Mouse (Mus musculus): ENCODE measurements around the gene Tubgcp6.

Gene Tubgcp6

DNA sequence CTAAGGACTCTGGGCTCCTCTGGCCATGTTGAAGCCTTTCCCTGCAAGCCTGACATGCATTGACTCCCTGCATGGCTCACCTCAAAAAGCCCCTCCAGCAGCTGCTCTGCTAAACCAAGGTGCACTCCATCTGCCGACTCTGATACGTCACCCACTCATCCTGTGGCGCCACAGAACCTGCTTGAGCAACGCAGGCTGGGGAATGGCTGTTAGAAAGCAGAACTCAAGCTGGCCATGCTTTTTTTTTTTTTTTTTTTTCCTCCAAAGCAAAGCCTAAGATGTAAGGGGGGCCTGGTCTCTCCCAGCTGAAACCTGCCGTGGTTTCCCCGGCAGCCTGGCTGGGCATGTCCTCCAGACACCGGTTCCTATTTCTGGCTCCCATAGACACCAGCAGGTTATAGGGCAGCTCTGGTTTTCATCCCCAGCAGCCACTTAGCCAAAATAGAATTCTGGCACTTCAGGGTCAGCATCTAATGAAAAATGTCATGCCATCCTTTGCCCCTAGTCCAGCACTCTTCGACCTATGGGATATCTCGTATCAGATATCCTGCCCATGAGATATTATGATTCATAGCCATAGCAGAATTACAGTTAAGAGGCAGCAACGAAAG, 48.8 kb downstream of the Tubgcp6 start:
- in situ Hi-C loops (cut with MboI; ENCODE audit: unreplicated experiment in 2 of 2) = loop anchor here (10.0 kb wide), 2 partner anchors 249 to 329 kb away; no protein-coding TSS in a partner anchor

DNA sequence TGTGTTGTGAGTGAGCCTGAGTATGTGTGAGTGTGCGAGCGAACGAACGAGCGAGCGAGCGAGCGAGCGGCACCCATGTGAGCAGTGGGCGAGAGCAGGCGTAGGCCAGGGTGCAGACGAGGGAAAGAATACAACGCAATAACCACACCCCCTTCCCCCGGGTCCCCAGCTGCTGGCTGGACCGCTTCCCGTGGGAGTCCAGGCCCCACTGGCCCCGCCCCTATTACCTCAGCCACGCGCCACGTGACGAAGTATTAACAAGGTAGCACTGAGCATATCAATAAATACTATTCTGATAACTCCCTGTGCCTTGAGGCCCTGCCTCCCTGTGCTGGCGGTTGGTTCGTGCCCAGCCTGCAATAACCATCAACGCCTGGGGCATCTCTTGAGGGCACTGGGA, 52.3 kb downstream of the Tubgcp6 start:
- in situ Hi-C loops (cut with MboI; ENCODE audit: unreplicated experiment in 2 of 2) = loop anchor here (10.0 kb wide), 2 partner anchors 246 to 326 kb away; no protein-coding TSS in a partner anchor

DNA sequence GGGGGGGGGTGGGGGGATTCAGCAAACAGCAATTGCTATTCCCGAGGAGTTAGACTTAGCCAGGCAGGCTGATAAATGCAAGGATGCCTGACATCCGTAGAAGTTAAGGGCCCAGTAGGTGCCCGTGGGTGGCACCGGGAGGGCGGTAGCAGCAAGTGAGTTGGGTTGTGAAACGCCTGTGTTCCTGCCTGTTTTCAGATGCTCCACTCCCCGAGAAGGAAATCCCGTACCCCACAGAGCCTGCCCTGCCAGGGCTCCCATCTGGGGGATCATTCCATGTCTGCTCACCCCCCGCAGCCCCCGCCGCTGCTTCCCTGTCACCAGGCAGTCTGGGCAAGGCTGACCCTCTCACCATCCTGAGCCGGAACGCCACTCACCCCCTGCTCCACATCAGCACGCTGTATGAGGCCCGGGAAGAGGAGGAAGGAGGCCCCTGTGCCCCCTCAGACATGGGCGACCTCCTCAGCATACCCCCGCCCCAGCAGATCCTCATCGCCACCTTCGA, 53.5 kb downstream of the Tubgcp6 start:
- in situ Hi-C loops (cut with MboI; ENCODE audit: unreplicated experiment in 2 of 2) = no loop called here

DNA sequence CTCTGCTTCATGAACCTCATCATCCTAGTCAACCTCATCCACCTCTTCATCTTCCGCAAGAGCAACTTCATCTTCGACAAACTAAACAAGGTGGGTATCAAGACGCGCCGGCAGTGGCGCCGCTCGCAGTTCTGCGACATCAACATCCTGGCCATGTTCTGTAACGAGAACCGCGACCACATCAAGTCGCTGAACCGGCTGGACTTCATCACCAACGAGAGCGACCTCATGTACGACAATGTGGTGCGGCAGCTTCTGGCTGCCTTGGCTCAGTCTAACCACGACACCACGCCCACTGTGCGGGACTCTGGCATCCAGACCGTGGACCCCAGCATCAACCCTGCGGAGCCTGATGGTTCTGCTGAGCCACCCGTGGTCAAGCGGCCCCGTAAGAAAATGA, 54.7 kb downstream of the Tubgcp6 start:
- in situ Hi-C loops (cut with MboI; ENCODE audit: unreplicated experiment in 2 of 2) = no loop called here

DNA sequence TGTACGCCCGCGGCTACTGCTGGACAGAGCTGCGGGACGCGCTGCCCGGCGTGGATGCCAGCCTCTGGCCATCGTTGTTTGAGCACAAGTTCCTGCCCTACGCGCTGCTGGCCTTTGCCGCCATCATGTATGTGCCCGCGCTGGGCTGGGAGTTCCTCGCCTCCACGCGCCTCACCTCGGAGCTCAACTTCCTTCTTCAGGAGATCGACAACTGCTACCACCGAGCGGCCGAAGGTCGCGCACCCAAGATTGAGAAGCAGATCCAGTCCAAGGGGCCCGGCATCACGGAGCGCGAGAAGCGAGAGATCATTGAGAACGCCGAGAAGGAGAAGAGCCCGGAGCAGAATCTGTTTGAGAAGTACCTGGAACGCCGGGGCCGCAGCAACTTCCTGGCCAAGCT, 55.3 kb downstream of the Tubgcp6 start:
- in situ Hi-C loops (cut with MboI; ENCODE audit: unreplicated experiment in 2 of 2) = no loop called here

DNA sequence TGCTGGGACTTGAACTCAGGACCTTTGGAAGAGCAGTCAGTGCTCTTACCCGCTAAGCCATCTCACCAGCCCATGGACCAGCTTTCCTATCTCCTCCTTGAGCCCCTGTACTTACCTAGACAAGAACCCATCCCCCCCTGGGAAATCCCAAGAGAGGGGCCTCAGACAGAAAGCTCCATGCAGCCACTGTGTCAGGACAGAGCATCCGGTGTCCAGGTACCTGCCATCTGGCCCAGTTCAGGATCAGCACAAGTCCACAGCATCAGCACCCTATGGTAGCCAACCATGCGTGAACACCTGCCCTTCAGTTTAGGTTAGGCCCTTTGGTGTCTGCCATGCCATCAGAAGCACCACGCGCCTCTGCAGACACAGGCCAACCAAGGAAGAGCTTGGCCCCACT, 58.0 kb downstream of the Tubgcp6 start:
- in situ Hi-C loops (cut with MboI; ENCODE audit: unreplicated experiment in 2 of 2) = no loop called here

DNA sequence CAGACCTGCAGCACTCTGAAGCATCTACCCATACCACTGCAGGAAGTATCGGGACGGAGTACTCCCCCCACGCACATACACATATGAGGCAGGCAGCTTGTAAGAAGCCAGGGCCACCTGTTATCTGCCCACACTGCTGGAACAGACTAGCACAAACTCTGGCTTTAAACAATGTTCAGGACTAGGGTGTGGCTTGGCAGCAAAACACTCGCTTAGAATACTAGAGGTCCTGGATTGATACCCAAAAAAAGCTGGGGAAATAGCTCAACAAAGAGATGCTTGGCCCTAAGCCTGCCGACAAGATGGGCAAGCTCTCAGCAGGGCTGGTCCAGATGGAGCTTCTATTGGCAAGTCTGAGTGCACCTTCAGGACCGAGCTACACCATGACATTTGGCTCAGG, 59.4 kb downstream of the Tubgcp6 start:
- in situ Hi-C loops (cut with MboI; ENCODE audit: unreplicated experiment in 2 of 2) = no loop called here

DNA sequence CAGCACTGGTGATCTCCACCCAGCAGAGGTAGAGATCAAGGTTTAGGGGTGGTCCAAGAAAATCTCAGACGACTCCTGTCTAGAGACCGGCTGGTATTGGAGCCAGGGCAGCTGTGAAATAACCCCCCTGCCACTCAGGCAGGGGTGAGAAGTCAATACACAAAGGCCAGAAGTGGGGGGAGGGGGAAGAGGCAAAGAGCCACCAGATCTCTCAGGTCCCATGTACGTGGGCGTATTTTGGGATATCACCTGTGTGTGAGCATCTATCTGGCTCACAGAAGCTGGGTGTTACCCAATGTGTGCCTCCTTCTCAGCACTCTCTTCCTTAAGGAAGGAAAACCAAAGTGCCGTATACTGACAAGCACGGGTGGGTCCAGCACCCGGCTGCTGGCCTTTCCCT, 59.9 kb downstream of the Tubgcp6 start:
- in situ Hi-C loops (cut with MboI; ENCODE audit: unreplicated experiment in 2 of 2) = no loop called here

DNA sequence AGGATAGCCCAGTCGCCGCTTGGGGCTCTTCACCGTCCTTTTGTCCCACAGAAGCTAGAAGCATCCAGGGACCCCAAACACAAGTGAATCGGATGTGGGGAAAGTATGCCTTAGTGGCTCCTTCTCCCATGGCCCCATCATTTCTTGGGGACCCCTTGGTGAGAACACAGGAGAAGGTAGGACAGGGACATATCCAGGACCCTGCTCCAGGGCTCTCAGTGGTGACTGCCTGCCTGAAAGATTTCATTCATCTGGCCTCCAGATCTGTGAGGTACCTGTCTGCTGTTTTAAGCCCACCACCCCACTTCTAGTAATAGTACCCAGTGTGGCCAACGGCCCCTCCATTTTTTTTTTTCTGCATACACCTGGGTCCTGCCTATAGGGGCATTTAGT, 60.4 kb downstream of the Tubgcp6 start:
- in situ Hi-C loops (cut with MboI; ENCODE audit: unreplicated experiment in 2 of 2) = no loop called here

DNA sequence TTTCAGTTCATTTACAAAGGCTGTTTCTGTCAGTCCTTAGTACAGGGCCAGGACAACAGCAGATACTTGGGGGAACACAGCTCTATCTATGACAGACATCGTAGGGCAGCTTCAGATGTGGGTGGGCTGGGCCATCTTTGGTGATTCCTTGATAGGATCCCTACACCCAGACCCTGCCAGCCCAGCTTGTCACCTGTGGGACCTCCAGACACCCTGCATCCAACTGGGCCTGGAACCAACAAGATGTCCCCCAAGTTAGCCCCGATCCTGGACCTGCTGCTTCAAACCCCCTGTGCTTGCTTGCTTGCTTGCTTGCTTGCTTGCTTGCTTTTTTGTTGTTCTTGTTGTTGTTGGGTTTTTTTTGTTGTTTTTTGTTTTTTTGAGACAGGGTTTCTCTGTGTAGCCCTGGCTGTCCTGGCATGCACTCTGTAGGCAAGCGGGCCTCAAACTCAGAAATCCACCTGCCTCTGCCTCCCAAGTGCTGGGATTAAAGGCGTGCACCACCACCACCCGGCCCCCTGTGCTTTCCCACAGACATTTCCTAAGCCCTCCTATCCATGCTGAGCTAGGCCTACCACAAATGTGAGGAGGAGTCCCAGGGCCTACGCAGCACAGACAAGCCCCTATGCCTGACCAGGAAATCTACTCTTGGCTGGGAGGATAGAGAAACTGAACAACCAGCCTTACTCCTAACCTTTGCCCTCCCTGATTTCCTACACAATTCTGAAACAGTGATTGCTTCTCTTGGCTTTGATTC, 61.0 kb downstream of the Tubgcp6 start:
- in situ Hi-C loops (cut with MboI; ENCODE audit: unreplicated experiment in 2 of 2) = no loop called here

DNA sequence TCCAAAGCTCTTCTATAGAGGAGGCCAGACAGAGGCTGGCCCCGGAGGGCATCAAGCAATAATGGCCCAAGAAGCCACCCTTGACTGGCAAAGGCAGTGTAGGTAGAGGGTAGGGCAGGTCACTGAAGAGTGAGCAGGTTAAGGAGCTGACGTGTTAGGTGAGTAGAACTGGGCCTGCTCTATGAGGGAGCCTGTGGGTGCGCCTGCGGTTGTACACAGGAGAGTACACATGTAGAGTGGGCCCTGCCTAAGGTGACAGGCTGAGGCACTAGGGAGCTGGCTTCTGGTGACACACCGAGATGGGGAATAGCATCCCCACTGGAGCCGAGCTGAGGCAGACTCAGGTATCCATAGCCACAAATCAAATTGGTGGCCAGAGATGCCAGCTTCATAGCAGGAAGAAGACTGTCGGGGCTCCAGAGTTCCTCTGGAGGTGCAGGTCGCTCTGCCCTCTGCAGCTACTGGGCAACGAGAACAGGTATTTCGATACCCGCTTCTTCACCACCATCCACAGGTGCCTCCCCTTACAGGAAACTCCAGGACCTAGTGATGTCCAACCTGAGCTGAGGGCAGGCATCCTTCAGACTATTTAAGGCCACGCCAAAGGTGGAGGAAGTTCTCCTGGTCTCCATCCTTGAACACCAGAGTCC, 62.0 kb downstream of the Tubgcp6 start:
- in situ Hi-C loops (cut with MboI; ENCODE audit: unreplicated experiment in 2 of 2) = no loop called here

DNA sequence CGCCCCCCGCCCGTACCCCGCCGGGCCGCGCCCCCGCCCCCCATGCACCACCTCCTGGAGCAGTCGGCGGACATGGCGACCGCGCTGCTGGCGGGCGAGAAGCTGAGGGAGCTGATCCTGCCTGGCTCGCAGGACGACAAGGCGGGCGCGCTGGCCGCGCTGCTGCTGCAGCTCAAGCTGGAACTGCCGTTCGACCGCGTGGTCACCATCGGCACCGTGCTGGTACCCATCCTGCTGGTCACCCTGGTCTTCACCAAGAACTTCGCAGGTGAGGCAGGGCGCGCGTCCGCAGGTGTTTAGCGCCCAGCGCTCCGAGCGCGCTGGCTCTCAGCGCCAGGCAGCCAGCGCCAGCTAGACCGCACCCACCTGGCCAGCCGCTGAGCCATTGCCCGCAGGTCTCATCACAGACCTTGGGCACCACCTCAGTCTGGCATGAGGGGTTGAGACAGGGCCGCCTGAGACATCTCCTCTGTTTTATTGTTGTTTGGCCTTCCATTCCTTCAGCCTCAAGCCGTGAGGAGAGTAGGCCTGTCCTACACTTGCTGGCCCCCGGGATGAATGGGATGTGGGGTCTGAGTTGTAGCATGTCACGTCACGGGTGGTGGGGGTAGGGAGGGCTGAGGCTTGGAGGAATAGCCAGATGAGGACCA, 62.8 kb downstream of the Tubgcp6 start:
- in situ Hi-C loops (cut with MboI; ENCODE audit: unreplicated experiment in 2 of 2) = no loop called here

DNA sequence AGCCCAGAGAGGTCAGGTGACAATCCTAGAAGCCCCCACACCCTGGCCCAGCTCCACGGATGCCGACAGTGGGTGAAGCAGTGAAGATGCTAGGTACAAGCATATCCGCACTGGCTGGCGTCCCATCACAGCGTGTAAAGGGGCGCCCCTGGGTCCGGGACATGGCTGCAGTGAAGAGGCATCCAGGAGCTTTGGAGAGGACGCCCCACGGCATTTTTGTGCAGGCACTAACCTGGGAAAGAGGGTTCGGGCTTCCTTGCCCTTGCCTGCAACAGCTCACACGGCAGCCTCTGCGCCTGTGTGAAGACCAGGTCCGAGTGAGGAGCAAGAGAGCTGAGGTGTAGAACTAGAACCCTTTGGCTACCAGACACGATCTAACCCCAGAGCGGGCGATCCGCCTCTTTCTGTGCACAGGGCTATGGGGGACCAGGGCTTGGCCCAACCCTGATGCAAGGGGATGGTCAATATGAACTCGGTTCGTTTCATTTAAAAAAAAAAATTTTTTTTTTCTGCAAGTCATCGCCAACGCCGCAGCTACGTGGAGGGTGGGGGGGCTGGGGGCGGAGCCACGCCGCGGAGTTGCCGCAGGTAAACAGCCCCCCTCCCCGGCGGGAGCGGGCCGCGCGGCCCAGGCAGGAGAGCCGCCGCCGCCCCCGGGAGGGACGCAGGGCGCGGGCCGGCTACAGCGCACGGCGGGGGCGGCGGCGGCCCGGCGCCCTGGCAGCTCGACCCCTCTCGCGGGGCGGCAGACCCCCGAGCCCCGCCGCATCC, 63.6 kb downstream of the Tubgcp6 start, which contains the start of gene Panx2:
Gene Panx2, plus strand, starts transcription at position 574 of the 771 bp plus-strand sequence.
- in situ Hi-C loops (cut with MboI; ENCODE audit: unreplicated experiment in 2 of 2) = no loop called here

DNA sequence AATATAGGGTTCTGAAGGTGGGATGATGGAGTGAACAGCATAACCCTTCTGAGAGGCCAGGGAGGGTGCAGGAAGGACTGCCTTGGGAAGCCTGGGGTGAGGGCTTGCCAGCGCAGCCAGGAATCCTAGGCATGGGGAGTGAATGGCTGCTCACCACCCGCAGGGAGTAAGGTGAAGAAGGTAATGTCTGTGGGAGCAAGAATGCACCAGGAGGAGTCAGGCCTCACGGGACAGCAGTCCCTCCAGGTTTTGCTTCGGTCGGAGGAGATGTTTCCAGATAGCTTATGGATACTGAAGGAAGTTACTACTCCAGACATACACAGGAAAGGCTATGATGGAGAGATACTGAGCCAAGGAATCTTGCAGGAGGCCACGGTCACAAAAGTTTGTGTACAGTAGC, 64.2 kb downstream of the Tubgcp6 start:
- in situ Hi-C loops (cut with MboI; ENCODE audit: unreplicated experiment in 2 of 2) = no loop called here

DNA sequence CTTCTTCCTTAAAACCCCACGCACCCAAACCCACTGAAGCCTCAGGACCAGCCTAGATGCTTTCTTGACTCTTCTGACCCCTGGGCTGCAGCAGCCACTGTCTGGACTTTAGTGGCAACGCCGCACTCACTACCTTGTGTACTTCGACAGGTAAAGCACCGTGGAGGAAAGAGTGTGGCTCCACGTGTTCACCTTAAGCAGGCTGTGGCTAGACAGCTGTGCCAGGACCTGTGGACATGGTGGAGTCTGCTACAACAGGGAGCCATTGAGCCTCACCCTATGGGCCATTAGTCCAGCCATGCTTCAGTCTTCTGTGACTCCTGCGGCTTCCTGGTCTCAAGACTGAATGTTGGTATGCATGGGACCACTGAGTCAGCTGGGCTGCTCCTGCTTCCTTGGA, 68.2 kb downstream of the Tubgcp6 start:
- in situ Hi-C loops (cut with MboI; ENCODE audit: unreplicated experiment in 2 of 2) = no loop called here
